Mouse (Mus musculus) small intestine, adult 2 months (tissue): Measurements from ENCODE around the gene Gyg.

Experiments used
- CTCF ChIP-seq: fragments of 200-500 bp; IDR thresholded peaks from 2 replicates; pipeline ENCODE4 v1.5.1; 2012; ENCODE audit warnings: low read depth, mild to moderate bottlenecking, control low read depth, inconsistent platforms, low read length, moderate library complexity, mixed read lengths; ENCODE audit not compliant: insufficient replicate concordance, insufficient read length; ENCODE audit errors: extremely low read depth
- POLR2A ChIP-seq: fragments of 200-500 bp; IDR thresholded peaks from 2 replicates; pipeline ENCODE4 v1.6.1; 2012; ENCODE audit warnings: low read depth, mild to moderate bottlenecking, control low read depth, inconsistent platforms, low read length, moderate library complexity

- TF ChIP-seq CTCF = no peak
- no peak for TF ChIP-seq POLR2A
These were observed 3.5 kb downstream of the Gyg start for GRCm38 (mm10) chr3:20151651-20152050.
